Mouse (Mus musculus): ENCODE data around the gene Gm13276.
"Not testable (repeated sequence)": the region's sequence is repeated elsewhere in the genome, so short reads cannot be mapped to it uniquely, and the experiment has no call there.

Gm13276 gene

GRCm38 (mm10) chr4:88782335-88782734 lies 3.2 kb upstream of the Gm13276 start:
- in situ Hi-C loops (cut with MboI, MseI) = loop anchor here (5.0 kb wide), 1 partner anchor 40 kb away; no protein-coding TSS in a partner anchor

GRCm38 (mm10) chr4:88788402-88788801 lies 2.9 kb downstream of the Gm13276 start, which contains the start of gene Gm13277:
Gene Gm13277 (plus strand): TSS chr4:88788632.
- in situ Hi-C loops (cut with MboI, MseI) = not testable (repeated sequence)

GRCm38 (mm10) chr4:88791250-88791649 lies 5.7 kb downstream of the Gm13276 start, which contains the start of gene Gm13278:
Gene Gm13278 (plus strand): TSS chr4:88791550.
- in situ Hi-C loops (cut with MboI, MseI) = not testable (repeated sequence)

- in situ Hi-C loops (cut with MboI, MseI) = not testable (repeated sequence)
These were observed 8.6 kb downstream of the Gm13276 start, which contains the start of gene Gm13275 for GRCm38 (mm10) chr4:88793936-88794675. Gene Gm13275 (plus strand): TSS chr4:88794487.

GRCm38 (mm10) chr4:88797097-88797496 lies 11.6 kb downstream of the Gm13276 start, which contains the start of gene Gm13279:
Gene Gm13279 (plus strand): TSS chr4:88797397.
- in situ Hi-C loops (cut with MboI, MseI) = not testable (repeated sequence)

- in situ Hi-C loops (cut with MboI, MseI) = not testable (repeated sequence)
These were observed 13.9 kb downstream of the Gm13276 start, which contains the start of gene Gm13285 for GRCm38 (mm10) chr4:88799365-88799764. Gene Gm13285 (plus strand): TSS chr4:88799665.

GRCm38 (mm10) chr4:88802954-88803353 lies 17.4 kb downstream of the Gm13276 start, which contains the start of gene Gm13287:
Gene Gm13287 (plus strand): TSS chr4:88803254.
- in situ Hi-C loops (cut with MboI, MseI) = not testable (repeated sequence)

GRCm38 (mm10) chr4:88805231-88805630 lies 19.7 kb downstream of the Gm13276 start, which contains the start of gene Gm13288:
Gene Gm13288 (plus strand): TSS chr4:88805531.
- in situ Hi-C loops (cut with MboI, MseI) = not testable (repeated sequence)

GRCm38 (mm10) chr4:88805761-88806160 lies 20.3 kb downstream of the Gm13276 start:
- in situ Hi-C loops (cut with MboI, MseI) = not testable (repeated sequence)

- in situ Hi-C loops (cut with MboI, MseI) = no loop called here
These were observed 30.4 kb downstream of the Gm13276 start, which contains the start of gene Ifna7 for GRCm38 (mm10) chr4:88815928-88816327. Gene Ifna7 (plus strand): TSS chr4:88816228.

- in situ Hi-C loops (cut with MboI, MseI) = no loop called here
These were observed 34.1 kb downstream of the Gm13276 start, which contains the start of gene Ifna11 for GRCm38 (mm10) chr4:88819659-88820058. Gene Ifna11 (plus strand): TSS chr4:88819959.

GRCm38 (mm10) chr4:88822995-88823394 lies 37.5 kb downstream of the Gm13276 start:
- in situ Hi-C loops (cut with MboI, MseI) = no loop called here

- in situ Hi-C loops (cut with MboI, MseI) = not testable (repeated sequence)
These were observed 41.6 kb downstream of the Gm13276 start, which contains the start of gene Ifna6 for GRCm38 (mm10) chr4:88827116-88827515. Gene Ifna6 (plus strand): TSS chr4:88827416.

GRCm38 (mm10) chr4:88830523-88830922 lies 45.0 kb downstream of the Gm13276 start:
- in situ Hi-C loops (cut with MboI, MseI) = no loop called here

- in situ Hi-C loops (cut with MboI, MseI) = not testable (repeated sequence)
These were observed 49.7 kb downstream of the Gm13276 start, which contains the start of gene Ifna5 for GRCm38 (mm10) chr4:88835225-88835624. Gene Ifna5 (plus strand): TSS chr4:88835525.
